Mouse (Mus musculus) stomach, postnatal 0 days (tissue): ENCODE data around the gene Igsf21.

ENCODE experiments used
- CTCF ChIP-seq: IDR thresholded peaks from 2 replicates; pipeline ENCODE4 v1.5.1; 2016; ENCODE audit warnings: antibody characterized with exemption, low read depth, mild to moderate bottlenecking, moderate library complexity
- EP300 ChIP-seq: optimal IDR thresholded peaks from 2 replicates; pipeline ENCODE3; 2016; ENCODE audit warnings: antibody characterized with exemption

DNA sequence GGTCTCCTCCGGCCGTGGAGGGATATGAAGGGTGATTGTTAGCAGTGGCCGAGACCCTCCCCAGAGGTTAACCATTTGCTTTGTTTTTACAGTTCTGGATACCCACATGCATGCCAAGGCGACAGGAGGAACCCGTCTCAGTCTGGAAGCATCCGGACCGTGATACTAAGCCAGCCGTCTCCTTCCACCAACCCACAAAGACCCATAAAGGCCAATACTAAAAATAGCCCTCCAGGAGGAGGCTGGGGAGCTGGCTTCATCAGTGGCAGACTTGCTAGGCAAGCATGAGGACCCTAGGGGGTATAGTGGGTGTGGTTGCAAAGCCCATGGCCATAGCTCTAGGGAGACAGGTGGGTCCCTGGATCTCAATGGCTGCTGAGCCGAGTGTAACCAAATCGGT is 41.8 kb downstream of the Igsf21 start:
- no peak for TF ChIP-seq CTCF
- TF ChIP-seq EP300: no peak
